Mouse (Mus musculus): Measurements from ENCODE around the gene Vmn1r215.
"Not testable (repeated sequence)": the region's sequence is repeated elsewhere in the genome, so short reads cannot be mapped to it uniquely, and the experiment has no call there.

The Vmn1r215 gene

DNA sequence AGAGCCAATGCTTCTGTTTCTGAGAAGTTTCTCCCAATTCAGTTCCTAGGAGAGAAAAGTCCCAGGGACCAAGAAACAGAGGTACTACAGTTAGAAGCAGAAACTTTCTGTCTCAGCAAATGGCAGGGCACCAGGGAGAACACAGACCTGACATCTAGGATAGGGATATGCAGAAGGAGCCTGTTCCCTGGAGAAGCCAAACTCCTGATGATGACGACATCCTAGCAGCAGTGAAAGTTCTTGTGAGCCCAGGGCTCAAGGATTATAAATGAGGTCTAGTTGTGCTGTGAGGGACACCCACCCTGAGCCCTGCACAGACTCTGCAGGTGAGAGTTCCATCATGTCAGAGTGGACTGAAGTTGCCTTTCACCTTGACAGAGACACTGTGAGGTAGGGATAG, at the start of gene Vmn1r215:
Gene Vmn1r215 (plus strand): TSS at position 301 of the 400 bp plus-strand sequence.
- DNase-seq: no peak

DNA sequence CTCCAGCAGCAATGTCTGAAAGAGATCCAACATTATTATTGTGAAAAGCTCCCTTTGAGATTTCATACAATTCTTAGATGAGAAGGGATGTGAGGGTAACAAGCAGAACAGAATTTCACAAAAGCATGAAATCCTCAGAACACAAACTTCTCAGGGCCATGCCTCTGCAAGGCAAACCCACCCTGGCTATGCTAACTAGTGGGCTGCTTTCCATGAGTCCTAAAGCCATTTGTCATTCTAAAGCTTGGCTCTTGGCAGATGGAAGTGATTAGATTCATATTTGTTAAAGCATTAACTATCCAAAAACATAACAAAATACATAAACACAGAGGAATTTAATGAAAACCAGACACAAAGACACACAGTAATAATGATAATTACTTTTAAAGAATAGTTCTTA, 49.7 kb upstream of the Vmn1r215 start:
- DNase-seq: no peak

DNA sequence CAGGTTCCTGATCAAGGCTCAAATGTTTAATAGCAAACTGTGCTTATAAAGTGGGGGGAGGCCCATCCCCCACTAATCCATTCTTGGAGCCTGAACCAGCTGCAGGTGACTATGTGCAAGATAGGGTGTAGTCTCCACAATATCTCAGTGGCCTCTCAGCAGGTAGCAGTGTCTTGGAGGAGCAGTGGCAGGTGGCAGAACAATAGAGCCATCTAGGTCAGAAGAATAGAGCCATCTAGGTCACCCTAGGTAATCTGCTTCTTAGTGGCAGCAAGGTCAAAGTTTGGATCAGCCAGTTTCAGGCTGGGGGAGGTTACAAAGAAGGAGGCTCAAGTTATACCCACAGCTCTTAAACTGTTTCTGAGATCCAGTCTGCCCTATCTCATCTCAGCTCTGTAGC, 43.0 kb upstream of the Vmn1r215 start:
- no peak for DNase-seq

DNA sequence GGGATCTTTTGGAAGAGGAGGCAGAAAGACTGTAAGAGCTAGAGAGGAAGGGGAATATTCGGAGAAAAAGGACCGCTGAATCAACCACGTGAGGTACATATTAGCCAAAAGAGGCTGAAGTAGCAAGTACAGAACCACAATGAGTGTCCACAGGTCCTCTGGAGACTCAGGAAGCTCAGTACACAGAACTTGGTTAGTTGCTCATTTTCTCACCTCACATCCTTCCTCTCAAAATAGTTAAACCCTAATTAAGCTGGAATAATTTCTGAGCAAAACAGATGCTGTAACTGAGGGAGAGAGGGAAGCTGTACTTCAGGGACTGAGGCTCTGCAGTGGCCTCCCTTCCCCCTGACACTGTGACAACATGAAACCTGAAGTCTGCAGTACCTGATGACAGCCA, 37.7 kb upstream of the Vmn1r215 start, which contains the start of gene Vmn1r214:
Gene Vmn1r214 (plus strand): TSS at position 301 of the 400 bp plus-strand sequence.
- DNase-seq: no peak

DNA sequence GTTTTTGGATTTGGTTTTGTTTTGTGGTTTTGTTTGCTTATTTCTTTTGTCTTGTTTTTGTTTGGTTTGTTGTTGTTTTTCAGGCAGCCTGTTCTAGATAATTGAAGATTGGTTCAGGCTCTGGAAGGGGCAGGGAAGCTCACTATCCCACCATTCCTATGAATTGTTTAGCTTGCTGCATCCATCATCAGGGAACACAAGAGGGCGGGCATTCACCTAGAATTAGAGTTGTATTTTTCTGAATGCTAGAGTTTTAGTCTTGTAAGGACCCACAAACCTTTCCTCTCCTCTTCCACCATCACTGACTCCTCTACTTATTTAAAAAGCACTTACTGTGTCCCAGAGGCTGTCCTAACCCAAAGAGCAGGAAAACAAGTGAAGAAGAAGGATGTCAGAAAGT, 10.0 kb upstream of the Vmn1r215 start:
- no peak for DNase-seq

DNA sequence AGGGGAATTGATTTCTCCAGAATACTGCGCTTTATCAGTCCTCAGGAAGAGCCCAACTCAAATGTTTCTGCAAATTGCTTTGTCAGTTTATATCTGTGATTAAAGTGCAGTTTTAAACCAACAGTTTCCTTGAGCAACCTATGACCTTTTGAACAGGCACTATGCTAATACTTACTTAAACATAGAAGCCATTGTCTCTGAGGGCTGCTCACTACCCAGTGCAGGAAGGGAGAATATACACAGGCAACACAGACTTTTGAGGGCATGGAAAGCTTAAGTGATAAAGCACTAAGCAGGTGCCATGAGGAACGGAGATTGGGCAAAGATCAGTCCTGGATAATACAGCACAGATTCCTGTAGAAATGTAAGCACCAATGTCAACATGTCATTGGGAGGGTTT, 1.5 kb downstream of the Vmn1r215 start:
- DNase-seq: no peak

DNA sequence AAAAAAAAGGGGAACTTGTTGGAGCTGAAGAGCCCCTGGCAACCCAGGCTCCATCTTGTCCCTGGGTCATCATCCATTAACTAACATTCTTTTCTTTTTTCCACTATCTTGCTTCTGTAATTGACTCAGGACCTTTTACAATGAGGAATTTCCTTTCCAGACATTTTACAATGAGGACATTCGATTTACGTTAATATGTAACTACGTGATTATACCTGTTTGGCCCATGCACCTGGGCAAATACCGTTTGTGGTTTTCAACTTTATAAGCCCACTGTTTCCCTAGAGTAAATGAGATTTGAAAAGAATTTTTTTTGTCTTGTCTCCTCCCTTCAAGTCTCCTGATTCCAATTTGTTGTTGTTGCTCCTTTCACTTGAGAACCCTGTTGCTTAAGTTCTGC, 26.6 kb downstream of the Vmn1r215 start:
- no peak for DNase-seq

DNA sequence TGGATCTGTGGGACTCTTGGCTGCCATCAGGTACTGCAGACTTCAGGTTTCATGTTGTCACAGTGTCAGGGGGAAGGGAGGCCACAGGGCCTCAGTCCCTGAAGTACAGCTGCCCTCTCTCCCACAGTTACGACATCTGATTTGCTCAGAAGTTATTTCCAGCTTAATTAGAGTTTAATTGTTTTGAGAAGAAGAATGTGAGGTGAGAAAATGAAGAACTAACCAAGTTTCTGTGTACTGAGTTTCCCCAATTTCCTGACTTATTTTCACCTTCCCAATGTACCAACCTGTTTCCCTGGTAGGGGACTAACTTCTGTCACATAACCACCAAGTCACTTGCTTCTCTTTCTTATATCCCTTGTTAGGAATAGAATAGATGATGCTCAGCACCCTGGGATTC, 50.3 kb downstream of the Vmn1r215 start, which contains the start of gene Vmn1r217:
Gene Vmn1r217 (minus strand): TSS at position 101 of the 400 bp plus-strand sequence.
- DNase-seq: not testable (repeated sequence)

DNA sequence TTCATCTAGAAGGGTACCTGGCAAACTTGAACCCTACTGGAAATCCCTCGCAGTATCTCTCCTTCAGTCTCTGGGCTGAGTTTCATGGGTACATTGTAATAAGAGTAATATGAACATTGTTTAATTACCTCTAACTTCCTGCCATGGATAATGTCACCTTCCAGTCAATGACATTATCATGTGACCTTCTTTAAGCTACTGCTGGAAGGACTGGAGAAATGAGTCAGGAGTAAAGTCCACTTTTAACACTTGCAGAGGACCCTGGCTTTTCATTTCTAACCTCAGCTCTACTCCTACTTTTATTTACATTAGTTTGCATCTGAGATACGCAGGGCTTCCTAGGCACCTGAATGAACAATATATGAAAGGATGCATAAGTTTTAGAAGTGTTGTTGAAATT, 52.8 kb downstream of the Vmn1r215 start:
- no peak for DNase-seq
